Mouse (Mus musculus): Measurements from ENCODE around the gene Wrb. TPM values are rescaled to one million over a fixed set of nuclear protein-coding genes. Genes with fewer than 3 reads are reported as not detected.
A peak's percentile ranks its signal among the peaks of the same experiment; 100 is the strongest.
"Not testable (repeated sequence)": the region's sequence is repeated elsewhere in the genome, so short reads cannot be mapped to it uniquely, and the experiment has no call there.

Gene Wrb
- polyA plus RNA-seq, 1 experiment from 2014 or later: 197 TPM

GRCm38 (mm10) chr16:96126684-96127171 is 18.5 kb upstream of the Wrb start:
- Histone ChIP-seq H3K27ac (ENCODE audit: low read length) (peak overlapping the region; percentile 98), H3K27me3 (replicated peaks; ENCODE audit: control insufficient read depth, insufficient read depth, low read length) (no peaks in the 10 kb centered on the region), H3K36me3 (ENCODE audit: control insufficient read depth, insufficient read depth) (peaks cover 30% of the 10 kb centered on the region), H3K4me2 (ENCODE audit: low read length) (peak overlapping the region; percentile 80), H3K9me3 (ENCODE audit: control insufficient read depth, low read length) (no peaks in the 10 kb centered on the region), H3K4me3 (replicated peaks; ENCODE audit: low read length) (peak overlapping the region; percentile 96), H3K9ac (replicated peaks; ENCODE audit: low read depth, low read length) (peak overlapping the region; percentile 93), H3K4me1 (replicated peaks; ENCODE audit: control insufficient read depth, insufficient read depth, low read length) (peaks cover 26% of the 10 kb centered on the region)
- WGBS: 3% methylated on average over 19 of the region's 19 CpGs
- no peak for ATAC-seq

GRCm38 (mm10) chr16:96127288-96127656 is 17.9 kb upstream of the Wrb start:
- ATAC-seq: peak; percentile 67
- 2% methylated on average over 22 of the region's 52 CpGs for WGBS
- H3K4me1 ChIP-seq (replicated peaks; ENCODE audit: control insufficient read depth, insufficient read depth, low read length): peaks cover 26% of the 10 kb centered on the region
- peak overlapping the region; percentile 98 for H3K27ac ChIP-seq (ENCODE audit: low read length)
- no peaks in the 10 kb centered on the region for H3K27me3 ChIP-seq (replicated peaks; ENCODE audit: control insufficient read depth, insufficient read depth, low read length)
- peak overlapping the region; percentile 80 for H3K4me2 ChIP-seq (ENCODE audit: low read length)
- H3K36me3 ChIP-seq (ENCODE audit: control insufficient read depth, insufficient read depth): peaks cover 30% of the 10 kb centered on the region
- no peaks in the 10 kb centered on the region for H3K9me3 ChIP-seq (ENCODE audit: control insufficient read depth, low read length)
- peak overlapping the region; percentile 96 for H3K4me3 ChIP-seq (replicated peaks; ENCODE audit: low read length)
- H3K9ac ChIP-seq (replicated peaks; ENCODE audit: low read depth, low read length): peak overlapping the region; percentile 93

GRCm38 (mm10) chr16:96127657-96128344 is 17.4 kb upstream of the Wrb start, which contains the start of gene Hmgn1:
Gene Hmgn1 (minus strand): TSS chr16:96127729.
- Histone ChIP-seq H3K4me2 (ENCODE audit: low read length) (peak within 1 kb of the TSS; percentile 80), H3K9me3 (ENCODE audit: control insufficient read depth, low read length) (no peaks in the 10 kb centered on the region), H3K36me3 (ENCODE audit: control insufficient read depth, insufficient read depth) (peaks cover 26% of the 10 kb centered on the region), H3K27me3 (replicated peaks; ENCODE audit: control insufficient read depth, insufficient read depth, low read length) (no peaks in the 10 kb centered on the region), H3K9ac (replicated peaks; ENCODE audit: low read depth, low read length) (peak within 1 kb of the TSS; percentile 93), H3K4me3 (replicated peaks; ENCODE audit: low read length) (peak within 1 kb of the TSS; percentile 96), H3K27ac (ENCODE audit: low read length) (peak within 1 kb of the TSS; percentile 98), H3K4me1 (replicated peaks; ENCODE audit: control insufficient read depth, insufficient read depth, low read length) (peaks cover 26% of the 10 kb centered on the region)
- ATAC-seq: peak; percentile 96
- under 1% methylated on average over 60 of the region's 72 CpGs for WGBS

GRCm38 (mm10) chr16:96128466-96128865 is 16.7 kb upstream of the Wrb start:
- 2% methylated on average over 9 of the region's 9 CpGs for WGBS
- peak overlapping the region; percentile 96 for H3K4me3 ChIP-seq (replicated peaks; ENCODE audit: low read length)

GRCm38 (mm10) chr16:96144748-96145109 is 478 bp upstream of the Wrb start:
- H3K9ac ChIP-seq (replicated peaks; ENCODE audit: low read depth, low read length); H3K27me3 ChIP-seq (replicated peaks; ENCODE audit: control insufficient read depth, insufficient read depth, low read length); H3K27ac ChIP-seq (ENCODE audit: low read length); H3K4me2 ChIP-seq (ENCODE audit: low read length); H3K9me3 ChIP-seq (ENCODE audit: control insufficient read depth, low read length); H3K36me3 ChIP-seq (ENCODE audit: control insufficient read depth, insufficient read depth): not testable (repeated sequence)
- ATAC-seq: peak; percentile 29
- Histone ChIP-seq H3K4me3 (replicated peaks; ENCODE audit: low read length) (peak overlapping the region; percentile 80), H3K4me1 (replicated peaks; ENCODE audit: control insufficient read depth, insufficient read depth, low read length) (peaks cover 11% of the 10 kb centered on the region)
- 26% methylated on average over 6 of the region's 6 CpGs for WGBS

More at GRCm38 (mm10) chr16:96128466-96128865, 16.7 kb upstream of the Wrb start:
- Histone ChIP-seq H3K9ac (replicated peaks; ENCODE audit: low read depth, low read length) (peak overlapping the region; percentile 93), H3K27me3 (replicated peaks; ENCODE audit: control insufficient read depth, insufficient read depth, low read length) (no peaks in the 10 kb centered on the region), H3K4me1 (replicated peaks; ENCODE audit: control insufficient read depth, insufficient read depth, low read length) (peaks cover 26% of the 10 kb centered on the region), H3K9me3 (ENCODE audit: control insufficient read depth, low read length) (no peaks in the 10 kb centered on the region), H3K27ac (ENCODE audit: low read length) (peak overlapping the region; percentile 98), H3K4me2 (ENCODE audit: low read length) (peak overlapping the region; percentile 75), H3K36me3 (ENCODE audit: control insufficient read depth, insufficient read depth) (peaks cover 20% of the 10 kb centered on the region)
- no peak for ATAC-seq

GRCm38 (mm10) chr16:96145814-96146213 is 607 bp downstream of the Wrb start:
- Histone ChIP-seq H3K4me1 (replicated peaks; ENCODE audit: control insufficient read depth, insufficient read depth, low read length) (peaks cover 11% of the 10 kb centered on the region), H3K27ac (ENCODE audit: low read length) (peak overlapping the region; percentile 21), H3K9ac (replicated peaks; ENCODE audit: low read depth, low read length) (peak overlapping the region; percentile 78), H3K9me3 (ENCODE audit: control insufficient read depth, low read length) (no peaks in the 10 kb centered on the region), H3K36me3 (ENCODE audit: control insufficient read depth, insufficient read depth) (no peaks in the 10 kb centered on the region), H3K4me2 (ENCODE audit: low read length) (peak overlapping the region; percentile 73), H3K27me3 (replicated peaks; ENCODE audit: control insufficient read depth, insufficient read depth, low read length) (no peaks in the 10 kb centered on the region), H3K4me3 (replicated peaks; ENCODE audit: low read length) (peak overlapping the region; percentile 80)
- no peak for ATAC-seq
- 0% methylated on average over 5 of the region's 5 CpGs for WGBS

- H3K27ac ChIP-seq (ENCODE audit: low read length): no peak overlapping the region
- H3K4me3 ChIP-seq (replicated peaks; ENCODE audit: low read length): no peak overlapping the region
- H3K4me2 ChIP-seq (ENCODE audit: low read length): no peak overlapping the region
- 88% methylated on average over 6 of the region's 6 CpGs for WGBS
- H3K36me3 ChIP-seq (ENCODE audit: control insufficient read depth, insufficient read depth): 0 out of 2 replicates have a peak, but pooled peaks cover 4% of the 10 kb centered on the region
- no peaks in the 10 kb centered on the region for H3K27me3 ChIP-seq (replicated peaks; ENCODE audit: control insufficient read depth, insufficient read depth, low read length)
- no peaks in the 10 kb centered on the region for H3K9me3 ChIP-seq (ENCODE audit: control insufficient read depth, low read length)
- H3K9ac ChIP-seq (replicated peaks; ENCODE audit: low read depth, low read length): no peak overlapping the region
- H3K4me1 ChIP-seq (replicated peaks; ENCODE audit: control insufficient read depth, insufficient read depth, low read length): peaks cover 11% of the 10 kb centered on the region
- ATAC-seq: no peak
These were observed 3.6 kb downstream of the Wrb start for GRCm38 (mm10) chr16:96148834-96149233.

GRCm38 (mm10) chr16:96149311-96149710 is 4.1 kb downstream of the Wrb start:
- ATAC-seq: no peak
- H3K4me2 ChIP-seq (ENCODE audit: low read length): no peak overlapping the region
- H3K36me3 ChIP-seq (ENCODE audit: control insufficient read depth, insufficient read depth): 0 out of 2 replicates have a peak, but pooled peaks cover 4% of the 10 kb centered on the region
- H3K4me3 ChIP-seq (replicated peaks; ENCODE audit: low read length): no peak overlapping the region
- H3K27me3 ChIP-seq (replicated peaks; ENCODE audit: control insufficient read depth, insufficient read depth, low read length): no peaks in the 10 kb centered on the region
- H3K9ac ChIP-seq (replicated peaks; ENCODE audit: low read depth, low read length): no peak overlapping the region
- peaks cover 11% of the 10 kb centered on the region for H3K4me1 ChIP-seq (replicated peaks; ENCODE audit: control insufficient read depth, insufficient read depth, low read length)
- H3K9me3 ChIP-seq (ENCODE audit: control insufficient read depth, low read length): no peaks in the 10 kb centered on the region
- 70% methylated on average over 9 of the region's 9 CpGs for WGBS
- no peak overlapping the region for H3K27ac ChIP-seq (ENCODE audit: low read length)

- peaks cover 4% of the 10 kb centered on the region; the same call in 1 of the 2 replicates for H3K36me3 ChIP-seq (ENCODE audit: control insufficient read depth, insufficient read depth)
- 72% methylated on average over 4 of the region's 4 CpGs for WGBS
- H3K4me3 ChIP-seq (replicated peaks; ENCODE audit: low read length): no peak overlapping the region
- no peak overlapping the region for H3K4me2 ChIP-seq (ENCODE audit: low read length)
- H3K27me3 ChIP-seq (replicated peaks; ENCODE audit: control insufficient read depth, insufficient read depth, low read length): no peaks in the 10 kb centered on the region
- no peak for ATAC-seq
- no peak overlapping the region for H3K9ac ChIP-seq (replicated peaks; ENCODE audit: low read depth, low read length)
- H3K27ac ChIP-seq (ENCODE audit: low read length): no peak overlapping the region
- H3K9me3 ChIP-seq (ENCODE audit: control insufficient read depth, low read length): no peaks in the 10 kb centered on the region
- H3K4me1 ChIP-seq (replicated peaks; ENCODE audit: control insufficient read depth, insufficient read depth, low read length): peaks cover 8% of the 10 kb centered on the region
These were observed 5.8 kb downstream of the Wrb start for GRCm38 (mm10) chr16:96150995-96151394.
